ENCODE assay signal across 20 mouse cellular contexts in the genomic region with DNA sequence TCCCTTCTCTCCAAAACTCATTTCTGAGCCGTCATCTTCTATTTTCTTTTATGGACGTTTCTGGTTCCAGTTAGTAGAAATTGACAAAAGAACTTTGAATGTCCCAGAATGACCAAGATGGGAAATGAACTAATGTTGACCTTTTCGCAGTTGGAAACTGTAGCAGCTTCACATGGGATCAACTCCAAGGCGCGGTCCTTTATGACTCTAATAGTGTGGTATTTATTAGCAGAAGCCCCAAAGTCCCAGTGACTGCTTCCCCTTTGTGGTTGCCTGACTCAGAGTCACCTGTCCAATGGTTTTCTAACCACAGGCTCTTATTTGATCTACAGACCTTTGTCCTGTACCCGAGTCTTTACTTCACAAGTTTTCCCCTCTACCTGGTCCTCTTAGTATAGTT.
A peak's percentile ranks its signal among the peaks of the same experiment; 100 is the strongest.
DNase-seq lines count a peak whose midpoint lies in the region; ATAC-seq and TF ChIP-seq lines count a peak whose summit lies in the region.
"Had no signal": no experiment of that assay in that cellular context is flagged by ENCODE, and none has a peak within 500 bp of the region (broad histone marks: within the 10 kb centered on the region; RNA-seq: fewer than 3 reads in every experiment).

No protein-coding gene starts in this region.

- no peak overlapping the region for H3K27ac ChIP-seq in intestine, embryonic 16.5 days (ENCODE audit: low read length)
- H3K27ac ChIP-seq: embryonic facial prominence, embryonic 12.5 days; forebrain, embryonic 12.5 days; heart, embryonic 13.5 days; hindbrain, embryonic 13.5 days; hindbrain, postnatal 0 days had no signal

- no peak overlapping the region for H3K4me3 ChIP-seq in intestine, embryonic 16.5 days (ENCODE audit: low read length)
- H3K4me3 ChIP-seq: embryonic facial prominence, embryonic 12.5 days; forebrain, embryonic 12.5 days; heart, embryonic 13.5 days; hindbrain, embryonic 13.5 days had no signal

- H3K4me1 ChIP-seq in intestine, embryonic 16.5 days (ENCODE audit: control insufficient read depth, insufficient read depth, low read length): no peaks in the 10 kb centered on the region
- H3K4me1 ChIP-seq: embryonic facial prominence, embryonic 12.5 days; forebrain, embryonic 12.5 days; hindbrain, embryonic 13.5 days had no signal

- no peak overlapping the region for H3K9ac ChIP-seq in intestine, embryonic 16.5 days (ENCODE audit: low read depth, low read length)
- H3K9ac ChIP-seq: embryonic facial prominence, embryonic 12.5 days; forebrain, embryonic 12.5 days; heart, embryonic 13.5 days; hindbrain, embryonic 13.5 days had no signal

- no peak overlapping the region for H3K4me2 ChIP-seq in intestine, embryonic 16.5 days (ENCODE audit: low read depth, low read length)
- H3K4me2 ChIP-seq: embryonic facial prominence, embryonic 12.5 days; forebrain, embryonic 12.5 days; heart, embryonic 13.5 days; hindbrain, embryonic 13.5 days had no signal

- no peaks in the 10 kb centered on the region for H3K9me3 ChIP-seq in intestine, embryonic 16.5 days (ENCODE audit: control insufficient read depth, low read length)
- H3K9me3 ChIP-seq: embryonic facial prominence, embryonic 12.5 days; forebrain, embryonic 12.5 days; heart, embryonic 13.5 days; hindbrain, embryonic 13.5 days had no signal

- intact Hi-C loops in left cerebral cortex, postnatal 14 days (cut with DNase I): no loop called here

- 76% methylated on average over 6 of the region's 6 CpGs for WGBS in intestine, embryonic 16.5 days

- H3K36me3 ChIP-seq in intestine, embryonic 16.5 days (ENCODE audit: control insufficient read depth, insufficient read depth, low read length): no peaks in the 10 kb centered on the region
- H3K36me3 ChIP-seq: embryonic facial prominence, embryonic 12.5 days; forebrain, embryonic 12.5 days; heart, embryonic 13.5 days; hindbrain, embryonic 13.5 days had no signal

- POLR2A ChIA-PET in Patski (lab: Charles Lee): no interaction called here

- ATAC-seq in Patski: peak; percentile 35
- ATAC-seq in intestine, embryonic 16.5 days: peak; percentile 77
- ATAC-seq: forebrain, embryonic 16.5 days; hindbrain, postnatal 0 days had no signal

- in situ Hi-C loops in Patski (cut with MboI; ENCODE audit: low pct_unique_long_range_greater_than_20kb): no loop called here

- CTCF ChIA-PET in Patski (lab: Charles Lee): no interaction called here

- no peak for TF ChIP-seq CTCF in Patski (IDR thresholded peaks at IDR 0.05)

- peak; percentile 46 for DNase-seq in 3134 (ENCODE audit: extremely low read depth, insufficient read length, low spot score)
- DNase-seq in 3T3-L1 (ENCODE audit: low read depth, low spot score): peak; percentile 52
- DNase-seq in Patski (ENCODE audit: low read depth, low spot score): peak; percentile 4
- DNase-seq in left cerebral cortex, postnatal 14 days (ENCODE audit: low spot score in 2 of 2): no peak
- no peak for DNase-seq in cerebellum, postnatal 10 days
- DNase-seq in testis, postnatal 10 days (ENCODE audit: low spot score): no peak
- no peak for DNase-seq in gastrocnemius, postnatal 4 days (ENCODE audit: low spot score in 2 of 2)
- DNase-seq: adrenal gland, postnatal 10 days; cerebellum, adult 11 months; cerebellum, adult 8-10 months; cerebellum, postnatal 25 days; gastrocnemius, postnatal 14 days; heart, postnatal 4 days had no signal

- peaks cover 2% of the 10 kb centered on the region for H3K27me3 ChIP-seq in Patski
- H3K27me3 ChIP-seq in intestine, embryonic 16.5 days (replicated peaks; ENCODE audit: control insufficient read depth, insufficient read depth, low read length): no peaks in the 10 kb centered on the region
- H3K27me3 ChIP-seq: embryonic facial prominence, embryonic 12.5 days; forebrain, embryonic 12.5 days; hindbrain, embryonic 13.5 days had no signal

Comparison
In these comparisons a context has a peak if more than half of its experiments do, and no peak if none do; other contexts are left out.
1. DNase-seq: peak in 3134 (single experiment), 3T3-L1 (single experiment) and Patski (single experiment); none in left cerebral cortex, postnatal 14 days (0 of 2), cerebellum, postnatal 10 days (0 of 2), testis, postnatal 10 days (single experiment) and gastrocnemius, postnatal 4 days (0 of 2).